Mouse (Mus musculus) left cerebral cortex, postnatal 10 days (tissue): ENCODE measurements around the gene Olfr1323. TPM values are rescaled to one million over a fixed set of nuclear protein-coding genes. Genes with fewer than 3 reads are reported as not detected.

Experiments used
- DNase-seq, 2 experiments: peaks; one replicate each; pipeline ENCODE4 v3.0.0; 2021 to 2022; ENCODE audit warnings: low spot score in 2 of 2, mixed read lengths in 1 of 2; ENCODE audit errors: extremely low spot score in 1 of 2
- intact Hi-C: fragments of 180-260 bp; cut with DNase I; formaldehyde crosslinking; loops from one replicate; pipeline ENCODE4 v1.15.1; 2025
- total RNA-seq, 2 experiments: library from RNA; stranded (reverse); gene quantifications; 2 replicates each; pipeline ENCODE4 v1.2.3; 2021

Gene Olfr1323
- not detected for total RNA-seq

- intact Hi-C loops, result no loop called here
- DNase-seq, result no peak
Observed at GRCm38 (mm10) chrX:50019259-50019658, at the start of gene Olfr1323. Olfr1323 (minus strand) TSS chrX:50019359.

- intact Hi-C loops, result no loop called here
- DNase-seq, result no peak
Observed at GRCm38 (mm10) chrX:50012242-50012641, 6.9 kb downstream of the Olfr1323 start.

Other genes starting within 250 kb of the Olfr1323 start
- gene Igsf1, start 221.6 kb downstream of the Olfr1323 start, total RNA-seq, result 10 to 100 TPM; 11.3 to 12.0 TPM
- not detected for gene Olfr1322, start 127.9 kb downstream of the Olfr1323 start, total RNA-seq